Mouse (Mus musculus) erythroblast, embryonic 14.5 days (primary cell): ENCODE measurements around the gene Gm10282.

Source experiments
- GATA1 ChIP-seq: IDR thresholded peaks from 2 replicates; pipeline ENCODE4 v1.6.1; 2012; ENCODE audit warnings: low read length, inconsistent platforms, mixed read lengths
- TAL1 ChIP-seq: IDR thresholded peaks from 3 replicates; pipeline ENCODE4 v1.6.1; 2012; ENCODE audit warnings: low read length, inconsistent platforms, mixed read lengths

- no peak for TF ChIP-seq TAL1
- TF ChIP-seq GATA1: no peak
Observed at GRCm38 (mm10) chr8:72343725-72344124, 38.7 kb upstream of the Gm10282 start.
